Mouse (Mus musculus) lung, adult 2 months (tissue): Measurements from ENCODE around the gene Ptgis.
A peak's percentile ranks its signal among the peaks of the same experiment; 100 is the strongest.

ENCODE experiments used
- CTCF ChIP-seq: fragments of 200-500 bp; IDR thresholded peaks from 2 replicates; pipeline ENCODE4 v1.5.1; 2011; ENCODE audit warnings: mild to moderate bottlenecking, low read length, control low read depth; ENCODE audit not compliant: insufficient read depth
- POLR2A ChIP-seq: fragments of 200-500 bp; IDR thresholded peaks from 2 replicates; pipeline ENCODE4 v1.6.1; 2011; ENCODE audit warnings: low read depth, mild to moderate bottlenecking, control low read depth, low read length, borderline replicate concordance; ENCODE audit errors: extremely low read depth

- no peak for TF ChIP-seq POLR2A
- peak; percentile 89 for TF ChIP-seq CTCF
These were observed 38.5 kb upstream of the Ptgis start for GRCm38 (mm10) chr2:167278751-167279526.
